Mouse (Mus musculus) heart, postnatal 36 days (tissue): ENCODE data around the gene Fam181a. TPM values are rescaled to one million over a fixed set of nuclear protein-coding genes. Genes with fewer than 3 reads are reported as not detected.

Experiments used
- DNase-seq, 2 experiments: peaks; one replicate each; pipeline ENCODE4 v3.0.0; 2021 to 2022
- intact Hi-C: fragments of 180-260 bp; cut with DNase I; formaldehyde crosslinking; loops from one replicate; pipeline ENCODE4 v1.15.1; 2025
- total RNA-seq, 2 experiments: library from RNA; stranded (reverse); gene quantifications; 2 replicates each; pipeline ENCODE4 v1.2.3; 2021

Gene Fam181a
- total RNA-seq = not detected

GRCm38 (mm10) chr12:103310744-103311267, at the start of gene Fam181a:
TSS of gene Fam181a (plus strand) at chr12:103310975.
- intact Hi-C loops = no loop called here
- DNase-seq = no peak

- intact Hi-C loops = no loop called here
- no peak for DNase-seq
Measured at GRCm38 (mm10) chr12:103262017-103262865, 48.5 kb upstream of the Fam181a start.

GRCm38 (mm10) chr12:103266605-103267004, 44.2 kb upstream of the Fam181a start:
- DNase-seq = no peak
- intact Hi-C loops = no loop called here

- intact Hi-C loops = no loop called here
- no peak for DNase-seq
Measured at GRCm38 (mm10) chr12:103272176-103272575, 38.6 kb upstream of the Fam181a start.

- DNase-seq = no peak
- intact Hi-C loops = no loop called here
Measured at GRCm38 (mm10) chr12:103273051-103273450, 37.7 kb upstream of the Fam181a start.

- intact Hi-C loops = no loop called here
- DNase-seq = no peak
Measured at GRCm38 (mm10) chr12:103273732-103274131, 37.0 kb upstream of the Fam181a start.

GRCm38 (mm10) chr12:103276422-103276821, 34.4 kb upstream of the Fam181a start:
- intact Hi-C loops = no loop called here
- no peak for DNase-seq

- no peak for DNase-seq
- intact Hi-C loops = no loop called here
Measured at GRCm38 (mm10) chr12:103281491-103281890, 29.3 kb upstream of the Fam181a start.

- intact Hi-C loops = no loop called here
- peak; percentile 7 to 25 for DNase-seq
Measured at GRCm38 (mm10) chr12:103281912-103282311, 28.9 kb upstream of the Fam181a start.

GRCm38 (mm10) chr12:103282936-103283335, 27.8 kb upstream of the Fam181a start:
- DNase-seq = no peak
- intact Hi-C loops = no loop called here

- DNase-seq = no peak
- intact Hi-C loops = no loop called here
Measured at GRCm38 (mm10) chr12:103283411-103283810, 27.4 kb upstream of the Fam181a start.

GRCm38 (mm10) chr12:103287276-103287675, 23.5 kb upstream of the Fam181a start:
- no peak for DNase-seq
- intact Hi-C loops = no loop called here

GRCm38 (mm10) chr12:103292366-103292765, 18.4 kb upstream of the Fam181a start:
- intact Hi-C loops = no loop called here
- DNase-seq = no peak

GRCm38 (mm10) chr12:103296292-103296691, 14.5 kb upstream of the Fam181a start:
- intact Hi-C loops = no loop called here
- no peak for DNase-seq

GRCm38 (mm10) chr12:103300493-103300892, 10.3 kb upstream of the Fam181a start:
- intact Hi-C loops = loop anchor here (5.0 kb wide), 1 partner anchor 58 kb away; the partner anchor contains the start of gene Prima1

GRCm38 (mm10) chr12:103301645-103302044, 9.1 kb upstream of the Fam181a start:
- DNase-seq = peak; percentile 48 to 71
- intact Hi-C loops = loop anchor here (1.0 to 5.0 kb wide), 2 partner anchors 59 to 159 kb away; partner anchors contain the start of gene Prima1

More at GRCm38 (mm10) chr12:103300493-103300892, 10.3 kb upstream of the Fam181a start:
- DNase-seq = no peak

- intact Hi-C loops = loop anchor here (5.0 kb wide), 1 partner anchor 61 kb away; the partner anchor contains the start of gene Prima1
- no peak for DNase-seq
Measured at GRCm38 (mm10) chr12:103302960-103303359, 7.8 kb upstream of the Fam181a start.

GRCm38 (mm10) chr12:103306224-103306623, 4.6 kb upstream of the Fam181a start:
- DNase-seq = no peak
- intact Hi-C loops = loop anchor here (1.0 kb wide), 1 partner anchor 162 kb away; no protein-coding TSS in a partner anchor

- peak in 1 of 2 experiments; percentile 55 for DNase-seq
- intact Hi-C loops = loop anchor here (1.0 kb wide), 1 partner anchor 162 kb away; no protein-coding TSS in a partner anchor
Measured at GRCm38 (mm10) chr12:103306720-103307119, 4.1 kb upstream of the Fam181a start.

GRCm38 (mm10) chr12:103311921-103312320, 1.1 kb downstream of the Fam181a start:
- peak in 1 of 2 experiments; percentile 46 for DNase-seq
- intact Hi-C loops = no loop called here

GRCm38 (mm10) chr12:103313274-103313673, 2.5 kb downstream of the Fam181a start:
- DNase-seq = no peak
- intact Hi-C loops = no loop called here
